Mouse (Mus musculus): ENCODE measurements around the gene Tpk1.
A peak's percentile ranks its signal among the peaks of the same experiment; 100 is the strongest.

The Tpk1 gene

DNA sequence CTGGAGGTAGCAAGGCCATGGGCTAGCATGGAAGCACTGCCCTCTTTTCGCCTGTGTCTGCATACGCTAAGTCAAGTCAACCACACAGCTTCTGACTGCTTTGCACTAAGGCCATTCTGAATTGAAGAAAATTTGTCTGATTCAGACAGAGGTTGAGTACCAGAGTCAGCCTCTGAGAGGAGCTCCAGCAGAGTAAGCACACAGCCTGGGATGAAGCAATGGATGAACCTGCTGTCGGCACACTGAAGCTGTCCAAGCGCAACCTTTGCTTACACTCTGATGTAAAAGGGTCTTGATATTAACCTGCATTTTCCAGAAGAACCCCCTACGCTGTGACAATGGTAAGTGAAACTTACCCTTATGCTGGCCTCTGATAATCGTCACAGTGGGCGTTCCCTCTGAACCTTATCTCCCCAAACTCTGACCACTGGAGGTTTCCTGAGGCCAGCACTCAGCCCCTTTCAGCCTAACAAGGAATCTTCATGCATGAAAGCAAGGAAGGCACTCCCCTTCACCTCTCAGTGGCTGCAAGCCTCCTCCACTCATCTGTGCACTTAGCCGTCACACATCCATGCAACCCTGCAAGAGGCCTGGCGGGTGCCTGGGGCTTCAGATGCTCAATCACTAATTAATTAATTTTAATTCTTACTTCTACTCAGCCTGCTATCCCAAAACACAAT lies 311.4 kb downstream of the Tpk1 start:
- DNase-seq (ENCODE audit: low spot score in 2 of 2), result no peak

GRCm38 (mm10) chr6:43353446-43353845 lies 312.6 kb downstream of the Tpk1 start:
- no peak for DNase-seq (ENCODE audit: low spot score in 2 of 2)

DNA sequence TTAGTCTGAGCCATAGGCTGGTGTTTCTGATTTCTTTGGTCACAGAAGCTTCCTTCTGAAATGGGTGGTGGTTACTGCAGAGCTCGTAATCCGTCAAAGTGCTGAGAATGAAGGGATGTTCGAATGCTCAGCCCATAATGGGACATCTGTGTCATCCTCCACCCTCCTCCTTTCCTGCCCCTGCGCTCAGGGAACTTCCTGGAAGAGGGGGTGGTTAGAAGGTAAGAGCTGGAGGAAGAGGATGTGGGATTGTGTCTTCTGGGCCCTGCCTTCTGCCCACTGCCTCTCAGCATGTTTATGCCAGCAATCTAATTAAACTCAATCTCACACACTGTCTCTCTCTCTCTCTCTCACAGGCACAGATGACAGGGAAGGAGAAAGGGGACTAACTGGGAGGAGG lies 317.0 kb downstream of the Tpk1 start:
- DNase-seq (ENCODE audit: low spot score in 2 of 2), result no peak

DNA sequence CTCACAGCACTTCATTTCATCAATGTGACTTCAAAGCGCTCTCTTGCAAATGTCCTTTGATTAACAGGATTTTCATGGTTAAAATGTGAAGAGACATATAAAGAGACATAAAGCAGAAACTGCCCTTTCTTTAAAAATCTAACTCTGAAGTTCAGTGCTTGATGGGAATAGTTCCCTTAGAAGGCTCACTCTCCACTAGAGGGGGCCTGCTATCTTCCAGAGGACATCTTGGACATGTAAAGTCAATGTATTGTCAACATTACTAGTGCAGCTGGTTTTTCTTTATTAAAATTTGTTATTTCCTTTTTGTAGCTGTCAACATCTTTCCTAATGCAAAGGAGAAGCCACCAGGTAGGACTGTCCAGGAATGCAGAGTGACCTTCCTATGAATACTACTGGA lies 318.4 kb downstream of the Tpk1 start:
- DNase-seq (ENCODE audit: low spot score in 2 of 2), result no peak

GRCm38 (mm10) chr6:43343006-43343405 lies 323.1 kb downstream of the Tpk1 start:
- DNase-seq (ENCODE audit: low spot score in 2 of 2), result no peak

DNA sequence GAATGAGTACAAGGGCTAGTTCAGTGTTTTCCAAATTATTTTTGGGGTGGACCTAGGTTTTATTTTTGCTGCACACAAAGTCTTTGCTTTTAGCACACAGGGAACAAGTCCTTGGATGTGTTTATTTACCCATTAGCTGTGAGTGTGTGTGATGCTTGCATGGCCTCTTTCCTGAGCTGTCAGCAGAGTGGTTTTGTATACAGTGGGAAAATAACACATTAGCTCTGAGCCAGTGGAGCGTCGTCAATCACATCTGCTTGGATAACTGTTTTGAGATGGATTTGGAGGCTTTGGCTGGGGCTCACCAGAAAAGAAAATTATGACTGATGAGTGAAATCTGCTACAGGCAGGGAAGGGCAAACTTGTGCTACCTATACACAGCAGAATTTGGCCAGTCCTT lies 323.7 kb downstream of the Tpk1 start:
- DNase-seq (ENCODE audit: low spot score in 2 of 2), result no peak

- no peak for DNase-seq (ENCODE audit: low spot score in 2 of 2)
These were observed 327.3 kb downstream of the Tpk1 start for GRCm38 (mm10) chr6:43338804-43339203.

DNA sequence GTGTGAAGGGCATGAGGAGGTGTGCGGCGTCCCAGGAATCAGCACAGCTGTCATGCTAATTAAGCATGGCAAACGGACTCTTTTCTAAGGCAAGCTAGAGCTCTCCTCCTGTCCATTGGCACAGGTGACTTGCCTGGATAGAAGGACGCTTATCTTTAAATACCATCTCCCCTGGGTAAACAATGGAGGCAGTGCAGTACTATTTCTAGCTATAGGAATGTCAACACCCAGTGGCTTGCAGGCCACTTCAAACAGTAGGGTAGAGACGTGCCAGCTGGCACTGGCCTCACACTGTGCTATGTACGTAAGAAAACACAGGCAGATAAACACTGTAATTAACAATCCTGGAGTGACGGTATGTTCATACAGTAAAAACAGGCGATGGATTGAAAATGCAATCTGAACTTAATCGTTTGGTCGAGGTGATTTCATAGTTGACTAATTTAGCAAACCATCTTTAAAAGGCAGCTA lies 328.6 kb downstream of the Tpk1 start:
- DNase-seq (ENCODE audit: low spot score in 2 of 2), result no peak

GRCm38 (mm10) chr6:43335619-43336234 lies 330.4 kb downstream of the Tpk1 start:
- no peak for DNase-seq (ENCODE audit: low spot score in 2 of 2)

DNA sequence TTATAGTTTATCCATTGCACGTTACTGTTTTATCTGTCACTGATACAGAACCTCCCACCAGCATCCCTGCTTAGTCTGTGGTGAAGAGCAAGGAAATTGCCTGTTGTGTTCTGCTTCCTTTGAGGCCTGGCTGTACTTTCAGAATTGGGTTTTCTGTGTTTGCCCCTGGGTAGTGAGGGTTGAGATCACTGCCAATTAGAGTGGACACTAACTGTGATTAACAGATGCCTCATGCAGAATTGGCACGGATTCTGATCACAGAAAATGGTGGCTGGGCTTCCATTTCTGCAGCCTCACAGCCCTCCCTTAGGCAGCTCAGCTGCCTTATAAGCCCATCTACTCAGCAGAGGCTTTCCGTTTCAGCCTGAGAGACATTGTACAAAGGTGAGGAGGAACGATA lies 332.6 kb downstream of the Tpk1 start:
- no peak for DNase-seq (ENCODE audit: low spot score in 2 of 2)

DNA sequence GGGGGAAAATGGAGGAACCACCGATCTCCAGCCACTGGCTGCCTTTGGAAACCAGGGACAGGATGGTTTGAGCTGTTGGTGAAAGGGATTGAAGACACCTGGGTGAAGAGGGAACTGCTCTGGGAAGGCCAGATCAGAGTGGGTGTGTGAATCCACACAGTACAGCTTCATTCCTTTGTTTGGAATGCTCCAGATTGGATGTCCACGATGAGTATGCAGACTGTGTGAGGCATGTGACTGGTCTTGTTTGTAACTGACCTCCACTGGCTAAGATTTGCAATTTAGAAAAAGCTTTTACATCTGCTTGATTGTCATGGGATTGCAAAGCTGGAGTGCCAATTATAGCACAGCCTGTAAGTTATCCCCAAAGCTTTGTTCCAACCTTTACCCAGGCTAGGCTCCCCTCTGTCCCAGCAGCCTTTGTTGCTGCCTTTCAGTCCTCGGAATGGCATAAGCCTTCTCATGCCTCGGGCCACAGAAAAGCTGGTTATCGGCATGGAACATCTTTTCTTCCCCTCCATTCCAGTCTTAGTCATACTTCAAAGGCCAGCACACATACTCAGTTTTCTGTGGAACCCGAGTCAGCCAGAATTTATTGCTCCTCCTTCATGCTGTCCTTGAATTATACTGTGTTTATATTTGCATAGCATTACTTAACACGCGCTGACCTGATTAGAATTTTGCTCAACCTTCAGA lies 353.0 kb downstream of the Tpk1 start:
- no peak for DNase-seq (ENCODE audit: low spot score in 2 of 2)

DNA sequence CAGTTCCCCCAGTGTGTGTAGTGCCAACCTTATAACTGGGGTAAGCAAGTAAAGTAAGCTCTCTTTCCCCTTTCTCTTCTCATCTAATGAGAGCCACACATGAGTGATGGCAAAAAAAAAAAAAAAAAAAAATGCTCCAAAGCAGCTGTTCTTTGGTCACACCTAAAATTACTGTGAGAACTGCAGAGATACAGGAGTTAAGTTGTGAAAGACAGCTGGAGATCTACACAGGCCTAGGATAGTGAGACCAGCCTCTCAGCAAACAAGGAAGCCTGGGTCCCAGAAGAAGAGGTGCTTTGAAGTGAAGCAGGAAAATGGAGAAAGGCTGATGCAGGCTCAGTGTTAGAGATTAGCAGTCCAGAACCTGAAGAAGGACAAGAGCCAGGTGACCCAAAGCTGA lies 353.5 kb downstream of the Tpk1 start:
- DNase-seq (ENCODE audit: low spot score in 2 of 2), result no peak

DNA sequence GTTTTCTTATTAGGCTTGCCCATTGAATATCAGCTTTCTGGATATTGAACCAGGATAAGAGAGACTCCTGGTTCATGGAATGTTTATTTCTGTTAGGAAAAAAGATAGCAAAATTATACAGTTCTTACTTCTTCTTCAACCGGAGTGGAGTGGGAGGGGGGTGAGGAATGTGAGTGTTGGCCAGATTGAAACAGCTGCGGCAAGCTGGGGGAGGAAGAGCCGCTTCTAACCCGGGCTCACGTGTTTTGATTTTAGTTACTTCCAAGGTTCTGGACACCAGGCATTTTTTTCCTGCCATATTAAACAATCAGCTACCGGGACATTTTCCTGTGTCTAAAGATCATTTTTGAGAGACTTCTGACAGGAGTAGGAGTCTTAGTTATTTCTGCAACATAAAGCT lies 356.0 kb downstream of the Tpk1 start:
- DNase-seq (ENCODE audit: low spot score in 2 of 2), result no peak

GRCm38 (mm10) chr6:43309454-43309853 lies 356.6 kb downstream of the Tpk1 start, which contains the start of gene Nobox:
Gene Nobox (minus strand): TSS chr6:43309554.
- DNase-seq (ENCODE audit: low spot score in 2 of 2), result no peak

GRCm38 (mm10) chr6:43297508-43297850 lies 368.6 kb downstream of the Tpk1 start:
- no peak for DNase-seq (ENCODE audit: low spot score in 2 of 2)

GRCm38 (mm10) chr6:43296798-43297507 lies 369.1 kb downstream of the Tpk1 start:
- peak in 1 of 2 experiments; percentile 15 for DNase-seq (ENCODE audit: low spot score in 2 of 2)

DNA sequence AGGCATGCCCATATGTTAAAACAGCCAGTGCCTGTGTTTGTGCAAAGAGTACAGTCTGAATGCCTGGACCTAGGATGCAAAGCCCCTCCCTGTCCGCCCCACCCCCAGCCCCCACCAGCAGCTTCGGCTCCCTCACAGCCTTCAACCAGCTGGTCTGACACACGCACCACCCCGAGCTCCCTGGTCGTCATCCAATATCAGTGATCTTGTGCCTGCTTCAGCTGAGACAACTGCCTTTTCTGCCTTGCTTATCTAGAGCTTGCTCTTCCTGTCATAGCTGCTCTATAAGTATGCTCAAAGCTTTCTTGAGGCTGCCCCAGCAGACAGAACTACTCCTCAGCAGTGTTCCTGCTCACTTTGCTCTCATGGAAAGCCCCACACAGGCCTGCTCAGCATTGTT lies 370.2 kb downstream of the Tpk1 start:
- no peak for DNase-seq (ENCODE audit: low spot score in 2 of 2)

Data from frontal cortex, postnatal 25 days (tissue).